ENCODE assay signal across 17 mouse cellular contexts in genomic region chr8:117546386-117546785, GRCm38 (mm10). TPM values are rescaled to one million over a fixed set of nuclear protein-coding genes. Genes with fewer than 3 reads are reported as not detected.
DNase-seq lines count a peak whose midpoint lies in the region; ATAC-seq and TF ChIP-seq lines count a peak whose summit lies in the region.
"Had no signal": no experiment of that assay in that cellular context is flagged by ENCODE, and none has a peak within 500 bp of the region (broad histone marks: within the 10 kb centered on the region; RNA-seq: fewer than 3 reads in every experiment).

No protein-coding gene starts in this region.

- no peak overlapping the region for H3K4me3 ChIP-seq in liver, adult 2 months (ENCODE audit: insufficient read depth, low read depth, low read length)
- H3K4me3 ChIP-seq: hindbrain, embryonic 15.5 days; limb, embryonic 10.5 days; midbrain, embryonic 10.5 days; neural tube, embryonic 15.5 days had no signal

- H3K27me3 ChIP-seq in liver, adult 2 months (ENCODE audit: control insufficient read depth, insufficient read depth, low read length) = no peaks in the 10 kb centered on the region
- H3K27me3 ChIP-seq: hindbrain, embryonic 15.5 days; neural tube, embryonic 15.5 days had no signal

- H3K79me2 ChIP-seq in liver, adult 2 months (ENCODE audit: control insufficient read depth, insufficient read depth, low read length) = no peaks in the 10 kb centered on the region

- no peaks in the 10 kb centered on the region for H3K4me1 ChIP-seq in liver, adult 2 months (ENCODE audit: control insufficient read depth, insufficient read depth, low read length)
- H3K4me1 ChIP-seq: hindbrain, embryonic 15.5 days; limb, embryonic 10.5 days; midbrain, embryonic 10.5 days; neural tube, embryonic 15.5 days had no signal

- TF ChIP-seq POLR2A in liver, adult 2 months (IDR thresholded peaks at IDR 0.05; ENCODE audit: extremely low read depth, insufficient read depth, low read length) = no peak

- no peaks in the 10 kb centered on the region for H3K36me3 ChIP-seq in liver, adult 2 months (ENCODE audit: control insufficient read depth, insufficient read depth, low read length)
- H3K36me3 ChIP-seq: G1E; hindbrain, embryonic 15.5 days; limb, embryonic 10.5 days; midbrain, embryonic 10.5 days; neural tube, embryonic 15.5 days had no signal

- no peak overlapping the region for H3K9ac ChIP-seq in liver, adult 2 months (ENCODE audit: low read depth, low read length)
- H3K9ac ChIP-seq: hindbrain, embryonic 15.5 days; liver, embryonic 14.5 days; neural tube, embryonic 15.5 days had no signal

- ATAC-seq in cerebellum, adult (ENCODE audit: insufficient number of reproducible peaks, low FRiP score, low TSS enrichment) = no peak
- ATAC-seq: lung, postnatal 0 days had no signal

- H3K27ac ChIP-seq in liver, adult 2 months (replicated peaks; ENCODE audit: insufficient read depth, low read depth, low read length) = no peak overlapping the region
- H3K27ac ChIP-seq: hindbrain, embryonic 15.5 days; kidney, postnatal 0 days; limb, embryonic 10.5 days; liver, embryonic 14.5 days; midbrain, embryonic 10.5 days; neural tube, embryonic 15.5 days had no signal

- no peak for TF ChIP-seq CTCF in liver, adult 2 months (IDR thresholded peaks at IDR 0.05; ENCODE audit: low read depth, low read length)

- 49% methylated on average over 5 of the region's 5 CpGs for WGBS in liver, adult 2 months

- peak; percentile 53 to 59 for DNase-seq in cerebellum, postnatal 10 days
- DNase-seq in liver, adult 2 months (ENCODE audit: extremely low read depth, low read depth, low spot score) = peak; percentile 40
- DNase-seq in liver = no peak
- peak; percentile 16 to 21 for DNase-seq in cerebellum, postnatal 36 days
- DNase-seq in kidney, postnatal 25 days = peak; percentile 83 to 89
- DNase-seq in layer of hippocampus, adult 11-12 months (ENCODE audit: low spot score) = no peak
- DNase-seq: layer of hippocampus, postnatal 36 days; thymus, postnatal 4 days had no signal

RNA-seq across cellular contexts. Expression of gene Plcg2, which starts 48.3 kb away (rescaled TPM):
- 1.8 and 2.1 TPM in 2 replicates for total RNA-seq in liver, adult 2 months (2014; rRNA removed)
- 0.42 and 0.95 TPM in 2 replicates for polyA plus RNA-seq in liver, adult 2 months (2012; rRNA removed)
- total RNA-seq: G1E had no signal
- polyA plus RNA-seq: G1E had no signal

Comparison
In these comparisons a context has a peak if more than half of its experiments do, and no peak if none do; other contexts are left out.
1. DNase-seq: peak in cerebellum, postnatal 10 days (2 of 2), liver, adult 2 months (single experiment), cerebellum, postnatal 36 days (2 of 2) and kidney, postnatal 25 days (2 of 2); none in liver (single experiment) and layer of hippocampus, adult 11-12 months (single experiment).